Mouse (Mus musculus) brain, embryonic 14.5 days (tissue): Measurements from ENCODE around the gene Fancc.

Source experiments
- CTCF ChIP-seq: fragments of 200-500 bp; IDR thresholded peaks from 2 replicates; pipeline ENCODE4 v1.5.1; 2012; ENCODE audit warnings: inconsistent platforms, mild to moderate bottlenecking, moderate library complexity, borderline replicate concordance; ENCODE audit not compliant: insufficient read depth, insufficient read length; ENCODE audit errors: extremely low read depth
- POLR2A ChIP-seq: fragments of 200-500 bp; IDR thresholded peaks from 2 replicates; pipeline ENCODE4 v1.6.1; 2012; ENCODE audit warnings: mild to moderate bottlenecking, inconsistent platforms, borderline replicate concordance; ENCODE audit not compliant: poor library complexity, insufficient read depth, insufficient read length, severe bottlenecking; ENCODE audit errors: extremely low read depth

- TF ChIP-seq POLR2A (no peak), CTCF (no peak)
Measured at GRCm38 (mm10) chr13:63319814-63320213, 177.3 kb downstream of the Fancc start.
